Mouse (Mus musculus) forebrain, embryonic 12.5 days (tissue): Measurements from ENCODE around the gene Ggnbp2. TPM values are rescaled to one million over a fixed set of nuclear protein-coding genes. Genes with fewer than 3 reads are reported as not detected.

Experiments
- ATAC-seq: fragments of 200-750 bp; cut with Nextera tagmentation; 2 replicates; pipeline ENCODE4 v1.8.0; 2017; ENCODE audit warnings: moderate TSS enrichment; ENCODE audit not compliant: low FRiP score
- H3K27ac ChIP-seq: fragments of 300-500 bp; sonication (generic); 2 replicates; pipeline ENCODE4 v1.5.1; 2016; ENCODE audit warnings: mild to moderate bottlenecking
- H3K27me3 ChIP-seq: fragments of 300-500 bp; sonication (generic); 2 replicates; pipeline ENCODE4 v1.6.1; 2016; ENCODE audit warnings: mild to moderate bottlenecking
- H3K36me3 ChIP-seq: fragments of 300-500 bp; sonication (generic); replicated peaks from 2 replicates; pipeline ENCODE4 v1.6.1; 2016; ENCODE audit warnings: mild to moderate bottlenecking
- H3K4me1 ChIP-seq: fragments of 300-500 bp; sonication (generic); 2 replicates; pipeline ENCODE4 v1.6.1; 2016
- H3K4me2 ChIP-seq: fragments of 300-500 bp; sonication (generic); 2 replicates; pipeline ENCODE4 v1.6.1; 2016; ENCODE audit warnings: mild to moderate bottlenecking, moderate library complexity
- H3K4me3 ChIP-seq: fragments of 300-500 bp; sonication (generic); replicated peaks from 2 replicates; pipeline ENCODE4 v1.5.1; 2016; ENCODE audit warnings: mild to moderate bottlenecking
- H3K9ac ChIP-seq: fragments of 300-500 bp; sonication (generic); 2 replicates; pipeline ENCODE4 v1.6.1; 2016; ENCODE audit warnings: mild to moderate bottlenecking
- H3K9me3 ChIP-seq: fragments of 300-500 bp; sonication (generic); 2 replicates; pipeline ENCODE4 v1.6.1; 2016
- WGBS: fragments of 180-500 bp; shearing (Covaris S2); methylation state at CpG from one replicate; pipeline ENCODE4 v1.1.7; 2016; 5-methylcytosine and 5-hydroxymethylcytosine counted together
- polyA plus RNA-seq: library from polyadenylated mRNA; unstranded; fragments of >200 nt; fragmentation: Nextera tagmentation; extraction: Ambion mirVana; gene quantifications from 2 replicates; pipeline ENCODE4 v1.2.1, GENCODE M21; 2016

Gene Ggnbp2
- polyA plus RNA-seq, 1 experiment from 2014 or later, result 71.6 TPM

DNA sequence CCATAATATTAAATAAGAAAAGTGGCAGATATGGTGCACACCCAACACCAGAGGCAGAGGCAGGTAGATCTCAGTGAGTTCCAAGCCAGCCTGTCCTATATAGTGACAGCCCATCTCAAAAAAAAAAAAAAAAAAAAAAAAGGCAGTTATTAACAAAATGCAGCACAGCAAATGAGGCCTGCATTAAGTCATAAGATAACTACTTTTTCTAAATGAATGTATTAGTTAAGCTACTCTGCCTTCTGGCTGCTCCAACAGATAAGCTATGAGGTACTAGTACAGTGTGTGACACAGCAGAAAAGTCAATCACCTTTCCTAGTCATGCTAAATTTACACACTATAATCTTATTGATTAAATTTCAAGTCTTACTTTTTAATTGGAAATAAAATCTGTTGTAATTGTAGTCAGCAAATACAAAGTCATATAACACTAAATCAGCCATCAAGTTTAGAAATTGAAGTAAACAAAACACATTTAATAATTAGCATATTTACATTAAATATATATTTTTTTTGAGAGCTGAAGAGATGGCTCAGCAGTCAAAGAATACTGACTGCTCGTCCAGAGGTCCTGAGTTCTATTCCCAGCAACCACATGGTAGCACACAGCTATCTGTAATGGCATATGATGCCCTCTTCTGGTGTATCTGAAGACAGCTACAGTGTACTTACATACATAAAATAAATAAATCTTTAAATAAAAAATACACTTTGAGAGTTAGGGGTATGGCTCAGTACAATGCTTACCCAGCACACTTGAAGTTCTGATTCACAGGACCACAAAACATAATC is 2.6 kb upstream of the Ggnbp2 start:
- H3K27me3 ChIP-seq, result no peaks in the 10 kb centered on the region
- no peak for ATAC-seq
- 71% methylated on average over 1 of the region's 1 CpGs for WGBS
- peaks cover 6% of the 10 kb centered on the region for H3K4me1 ChIP-seq
- H3K36me3 ChIP-seq, result 0 out of 2 replicates have a peak, but pooled peaks cover 3% of the 10 kb centered on the region
- H3K9me3 ChIP-seq, result no peaks in the 10 kb centered on the region
- no peak overlapping the region for H3K4me2 ChIP-seq
- no peak overlapping the region for H3K9ac ChIP-seq
- no peak overlapping the region for H3K4me3 ChIP-seq
- no peak overlapping the region for H3K27ac ChIP-seq

- Histone ChIP-seq H3K36me3 (no peaks in the 10 kb centered on the region), H3K4me2 (peak overlapping the region; percentile 87), H3K4me3 (peak overlapping the region; percentile 92), H3K9me3 (no peaks in the 10 kb centered on the region), H3K27ac (peak overlapping the region; percentile 97), H3K4me1 (peaks cover 13% of the 10 kb centered on the region), H3K9ac (peak overlapping the region; percentile 93), H3K27me3 (no peaks in the 10 kb centered on the region)
- WGBS, result 84% methylated on average over 4 of the region's 4 CpGs
- no peak for ATAC-seq
Measured at GRCm38 (mm10) chr11:84871548-84872069, 992 bp upstream of the Ggnbp2 start.

- WGBS, result under 1% methylated on average over 10 of the region's 10 CpGs
- H3K27ac ChIP-seq, result peak overlapping the region; percentile 97
- peaks cover 13% of the 10 kb centered on the region for H3K4me1 ChIP-seq
- H3K27me3 ChIP-seq, result no peaks in the 10 kb centered on the region
- H3K4me3 ChIP-seq, result peak overlapping the region; percentile 92
- no peaks in the 10 kb centered on the region for H3K9me3 ChIP-seq
- peak; percentile 49 for ATAC-seq
- peak overlapping the region; percentile 93 for H3K9ac ChIP-seq
- no peaks in the 10 kb centered on the region for H3K36me3 ChIP-seq
- H3K4me2 ChIP-seq, result peak overlapping the region; percentile 87
Measured at GRCm38 (mm10) chr11:84871046-84871445, 429 bp upstream of the Ggnbp2 start.

GRCm38 (mm10) chr11:84869537-84870232 is 932 bp downstream of the Ggnbp2 start:
- Histone ChIP-seq H3K27ac (peak overlapping the region; percentile 97), H3K4me1 (peaks cover 16% of the 10 kb centered on the region), H3K4me2 (peak overlapping the region; percentile 87), H3K27me3 (no peaks in the 10 kb centered on the region), H3K9ac (peak overlapping the region; percentile 93), H3K4me3 (peak overlapping the region; percentile 92), H3K9me3 (no peaks in the 10 kb centered on the region), H3K36me3 (no peaks in the 10 kb centered on the region)
- WGBS, result under 1% methylated on average over 59 of the region's 61 CpGs
- peak; percentile 90 for ATAC-seq

DNA sequence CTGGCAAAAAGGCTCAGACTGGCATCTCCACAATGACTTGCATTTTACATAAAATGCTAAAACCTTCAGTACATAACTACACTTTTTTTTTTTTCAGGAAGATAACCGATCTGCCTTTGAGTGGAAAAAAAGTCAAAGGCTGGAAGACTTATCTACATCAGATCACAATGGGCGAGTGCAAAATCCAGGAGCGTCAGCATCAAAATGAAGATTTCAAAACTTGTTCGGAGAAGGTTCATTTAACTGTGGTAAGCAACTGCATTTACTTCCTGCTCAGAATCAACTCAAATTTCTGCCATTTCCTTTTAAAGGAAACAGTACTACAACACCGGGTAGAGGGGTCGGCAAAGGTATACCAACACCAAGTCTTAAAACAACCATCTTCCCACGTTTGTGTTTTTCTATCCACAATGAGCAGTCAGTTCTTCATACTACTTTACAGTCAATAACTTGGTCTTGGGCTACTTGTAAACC is 1.8 kb downstream of the Ggnbp2 start:
- ATAC-seq, result no peak
- no peaks in the 10 kb centered on the region for H3K27me3 ChIP-seq

GRCm38 (mm10) chr11:84867586-84867985 is 3.0 kb downstream of the Ggnbp2 start:
- Histone ChIP-seq H3K27me3 (no peaks in the 10 kb centered on the region), H3K9me3 (no peaks in the 10 kb centered on the region), H3K4me1 (peaks cover 16% of the 10 kb centered on the region), H3K36me3 (no peaks in the 10 kb centered on the region; the same call in 1 of the 2 replicates), H3K4me2 (0 out of 2 replicates have a peak overlapping the region, but pooled peaks have one; percentile 1), H3K27ac (no peak overlapping the region), H3K4me3 (no peak overlapping the region), H3K9ac (no peak overlapping the region; the same call in 1 of the 2 replicates)
- no peak for ATAC-seq
- 92% methylated on average over 2 of the region's 2 CpGs for WGBS

More for the DNA sequence above, 1.8 kb downstream of the Ggnbp2 start:
- Histone ChIP-seq H3K4me2 (peak overlapping the region; percentile 87), H3K36me3 (no peaks in the 10 kb centered on the region; the same call in 1 of the 2 replicates), H3K4me1 (peaks cover 16% of the 10 kb centered on the region), H3K4me3 (peak overlapping the region; percentile 92), H3K9me3 (no peaks in the 10 kb centered on the region), H3K9ac (peak overlapping the region; percentile 93), H3K27ac (peak overlapping the region; percentile 97; the same call in 1 of the 2 replicates)
- 21% methylated on average over 7 of the region's 7 CpGs for WGBS

DNA sequence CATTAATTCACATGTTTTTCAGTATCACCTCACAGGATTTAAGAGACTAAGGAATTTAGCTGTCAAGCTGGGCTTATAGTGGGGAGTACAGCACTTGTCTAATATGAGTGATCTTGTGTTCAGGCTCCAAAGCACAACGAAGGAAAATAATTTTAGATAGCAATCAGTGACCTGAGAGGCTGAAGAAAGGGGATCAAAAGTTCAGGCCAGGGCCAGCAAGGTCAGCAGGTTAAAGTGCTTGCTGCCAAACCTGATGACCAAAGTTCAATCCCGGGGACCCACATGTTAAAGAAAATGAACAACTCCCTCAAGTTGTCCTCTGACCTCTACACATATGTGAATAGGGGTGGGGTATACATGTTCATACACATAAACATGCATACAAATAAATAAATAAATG is 5.3 kb downstream of the Ggnbp2 start:
- no peak overlapping the region for H3K4me3 ChIP-seq
- no peaks in the 10 kb centered on the region for H3K9me3 ChIP-seq
- H3K27me3 ChIP-seq, result no peaks in the 10 kb centered on the region
- H3K9ac ChIP-seq, result no peak overlapping the region
- H3K27ac ChIP-seq, result no peak overlapping the region
- 85% methylated on average over 2 of the region's 2 CpGs for WGBS
- no peak for ATAC-seq
- peaks cover 16% of the 10 kb centered on the region for H3K4me1 ChIP-seq
- peaks cover 11% of the 10 kb centered on the region for H3K36me3 ChIP-seq
- H3K4me2 ChIP-seq, result no peak overlapping the region

DNA sequence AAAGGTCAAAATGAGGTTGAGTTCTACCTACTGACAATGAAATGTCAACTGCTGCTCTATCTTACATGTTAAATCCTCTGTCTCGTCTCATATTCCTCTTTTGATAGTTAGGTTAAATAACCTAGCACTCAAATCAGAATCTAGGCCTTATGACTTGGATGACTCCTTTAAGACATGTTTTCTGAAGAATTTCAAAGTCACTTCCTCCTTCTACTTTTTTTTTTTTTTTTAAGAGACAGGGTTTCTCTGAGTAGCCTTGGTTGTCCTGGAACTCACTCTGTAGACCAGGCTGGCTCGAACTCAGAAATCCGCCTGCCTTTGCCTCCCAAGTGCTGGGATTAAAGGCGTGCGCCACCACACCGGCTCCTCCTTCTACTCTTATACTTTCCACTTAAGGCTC is 15.3 kb downstream of the Ggnbp2 start:
- Histone ChIP-seq H3K4me3 (no peak overlapping the region), H3K27me3 (no peaks in the 10 kb centered on the region), H3K9me3 (no peaks in the 10 kb centered on the region), H3K36me3 (peaks cover 62% of the 10 kb centered on the region), H3K27ac (no peak overlapping the region), H3K4me1 (no peaks in the 10 kb centered on the region), H3K9ac (no peak overlapping the region), H3K4me2 (no peak overlapping the region)
- WGBS, result 95% methylated on average over 6 of the region's 6 CpGs
- ATAC-seq, result no peak

DNA sequence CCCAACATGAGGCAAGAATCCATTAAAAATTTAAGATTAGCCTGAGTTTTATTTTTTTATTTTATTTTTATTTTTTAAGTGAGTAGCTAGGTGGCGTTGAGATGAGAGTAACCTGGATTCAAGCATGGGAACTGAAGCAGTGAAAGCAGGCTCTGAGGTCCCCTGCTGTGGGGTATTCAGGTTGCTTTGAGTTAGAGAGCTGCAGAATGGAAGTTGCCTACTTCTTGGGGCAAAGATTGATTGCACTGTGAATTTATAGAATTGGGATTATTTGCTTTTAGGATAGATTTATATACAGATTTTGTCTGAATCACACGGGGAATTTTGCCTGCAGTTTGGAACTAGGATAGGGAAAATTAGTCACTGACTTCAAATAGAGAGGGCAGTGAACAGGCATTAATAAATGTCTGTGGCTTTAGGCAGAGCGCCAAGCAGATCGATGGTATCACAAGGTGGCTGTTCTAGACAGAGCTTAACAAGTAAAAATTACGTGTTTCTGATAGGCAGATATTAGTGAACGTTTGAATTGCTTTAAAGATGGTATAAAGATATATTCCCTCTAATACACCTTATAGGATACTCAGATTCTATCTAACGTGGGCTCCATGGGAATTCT is 23.0 kb downstream of the Ggnbp2 start:
- no peaks in the 10 kb centered on the region for H3K27me3 ChIP-seq
- no peak overlapping the region for H3K9ac ChIP-seq
- H3K4me3 ChIP-seq, result no peak overlapping the region
- peaks cover 67% of the 10 kb centered on the region for H3K36me3 ChIP-seq
- no peak overlapping the region for H3K27ac ChIP-seq
- ATAC-seq, result no peak
- no peaks in the 10 kb centered on the region for H3K4me1 ChIP-seq
- 90% methylated on average over 7 of the region's 7 CpGs for WGBS
- no peak overlapping the region for H3K4me2 ChIP-seq
- no peaks in the 10 kb centered on the region for H3K9me3 ChIP-seq

GRCm38 (mm10) chr11:84846741-84847474 is 23.7 kb downstream of the Ggnbp2 start:
- Histone ChIP-seq H3K9me3 (no peaks in the 10 kb centered on the region), H3K9ac (no peak overlapping the region), H3K27me3 (no peaks in the 10 kb centered on the region), H3K4me3 (no peak overlapping the region), H3K4me2 (no peak overlapping the region), H3K27ac (no peak overlapping the region), H3K36me3 (peaks cover 62% of the 10 kb centered on the region), H3K4me1 (no peaks in the 10 kb centered on the region)
- ATAC-seq, result no peak
- WGBS, result 96% methylated on average over 15 of the region's 15 CpGs

DNA sequence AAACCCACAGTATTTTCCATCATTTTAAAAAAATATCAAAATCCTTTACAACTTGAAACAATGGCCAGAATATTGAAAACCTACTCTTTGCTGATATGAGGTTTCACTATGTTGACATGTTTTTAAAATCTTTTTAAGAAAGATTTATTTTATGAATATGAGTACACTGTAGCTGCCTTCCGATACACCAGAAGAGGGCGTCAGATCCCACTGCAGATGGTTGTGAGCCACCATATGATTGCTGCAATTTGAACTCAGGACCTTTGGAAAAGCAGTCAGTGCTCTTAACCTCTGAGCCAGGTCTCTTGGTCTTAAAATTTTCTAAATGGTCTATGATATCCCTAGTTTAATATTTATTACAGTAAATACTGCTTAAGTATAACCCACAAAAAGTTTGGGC is 31.3 kb downstream of the Ggnbp2 start:
- H3K9me3 ChIP-seq, result no peaks in the 10 kb centered on the region
- peaks cover 75% of the 10 kb centered on the region for H3K36me3 ChIP-seq
- no peak overlapping the region for H3K9ac ChIP-seq
- H3K4me3 ChIP-seq, result no peak overlapping the region
- H3K4me2 ChIP-seq, result no peak overlapping the region
- no peak for ATAC-seq
- no peaks in the 10 kb centered on the region for H3K27me3 ChIP-seq
- H3K27ac ChIP-seq, result no peak overlapping the region
- WGBS, result 90% methylated on average over 2 of the region's 2 CpGs
- no peaks in the 10 kb centered on the region for H3K4me1 ChIP-seq
